Mouse (Mus musculus): ENCODE measurements around the gene Phykpl.

Gene Phykpl

DNA sequence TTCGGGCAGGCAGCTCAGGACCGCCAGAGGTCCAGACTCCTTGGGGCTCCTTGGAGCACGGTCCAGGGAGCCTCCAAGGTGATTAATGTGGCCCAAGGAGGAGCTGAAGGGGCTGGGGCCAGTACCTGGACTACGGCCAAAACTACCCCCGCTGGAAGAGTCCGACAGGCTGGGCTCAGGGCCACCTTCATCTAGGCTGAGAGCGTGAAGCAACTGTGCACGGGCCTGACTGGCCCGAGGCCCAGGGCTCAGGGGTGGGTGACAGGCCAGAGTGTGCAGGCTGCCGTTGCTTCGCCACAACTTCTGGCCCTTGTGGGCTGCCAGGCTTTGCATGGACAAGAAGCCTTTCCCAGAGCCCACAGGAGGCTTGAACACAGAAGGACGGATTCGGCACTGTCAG is 60.7 kb downstream of the Phykpl start:
- DNase-seq (ENCODE audit: low read depth): peak; percentile 17

DNA sequence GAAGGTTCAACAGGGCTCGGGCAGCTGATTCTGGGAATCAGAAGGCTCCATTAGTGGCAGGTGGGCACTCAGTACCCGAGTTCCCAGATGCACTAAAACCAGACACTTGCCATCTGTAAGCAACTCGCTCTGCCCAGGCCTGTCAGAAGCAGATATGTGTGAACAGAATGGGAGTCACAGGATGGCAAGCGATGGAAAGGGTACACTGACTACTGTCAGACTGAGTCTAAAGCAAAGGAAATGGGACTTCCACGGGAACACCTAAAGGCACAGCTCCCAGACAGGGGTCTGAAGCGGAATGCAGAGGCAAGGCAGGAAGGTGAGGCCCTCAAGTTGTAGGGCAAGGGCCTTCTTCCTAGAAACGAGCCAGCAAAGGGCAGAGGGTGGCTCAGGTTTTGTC is 61.7 kb downstream of the Phykpl start:
- DNase-seq (ENCODE audit: low read depth): no peak

DNA sequence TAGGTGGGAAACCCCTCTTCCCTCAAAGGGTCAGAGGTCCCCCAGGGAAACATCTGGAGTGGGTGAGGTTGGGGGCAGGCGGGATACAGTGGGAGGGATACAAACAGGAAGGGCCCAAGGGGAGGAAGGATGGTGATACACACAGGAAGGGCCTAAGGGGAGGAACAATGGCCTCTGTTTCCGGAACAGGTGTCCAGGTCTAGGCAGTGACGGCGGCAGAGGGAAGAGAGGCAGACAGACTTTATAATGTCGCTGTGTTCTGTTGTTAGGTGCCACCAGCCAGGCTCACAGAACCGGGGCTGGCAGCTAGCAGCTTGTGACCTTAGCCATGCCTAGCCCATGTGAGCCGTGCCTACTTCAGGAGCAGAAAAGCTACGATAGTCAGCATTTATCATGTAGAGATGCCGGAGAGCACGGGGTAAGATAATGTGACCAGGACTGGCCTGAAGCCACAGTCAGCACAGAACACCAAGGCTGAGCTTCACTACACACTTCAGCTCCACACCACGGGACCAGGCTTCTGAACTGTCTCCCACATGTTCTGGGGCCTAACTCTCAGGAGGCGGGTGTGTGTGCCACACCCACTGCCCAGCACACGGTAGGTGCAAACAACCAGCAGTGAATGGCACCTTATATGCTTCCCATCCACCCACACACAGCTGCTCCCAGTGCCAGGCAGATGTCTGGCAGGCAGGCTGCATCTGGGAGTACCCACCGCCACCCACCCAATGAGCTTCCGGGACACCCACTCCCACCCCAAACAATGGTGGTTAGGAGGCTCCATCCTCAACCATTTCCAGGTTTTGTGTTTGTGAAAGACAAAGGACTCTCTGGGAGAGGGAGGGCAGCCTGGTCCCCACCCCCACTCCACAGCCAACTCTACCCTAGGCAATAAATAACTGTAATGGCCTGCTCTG is 62.5 kb downstream of the Phykpl start:
- no peak for DNase-seq (ENCODE audit: low read depth)

DNA sequence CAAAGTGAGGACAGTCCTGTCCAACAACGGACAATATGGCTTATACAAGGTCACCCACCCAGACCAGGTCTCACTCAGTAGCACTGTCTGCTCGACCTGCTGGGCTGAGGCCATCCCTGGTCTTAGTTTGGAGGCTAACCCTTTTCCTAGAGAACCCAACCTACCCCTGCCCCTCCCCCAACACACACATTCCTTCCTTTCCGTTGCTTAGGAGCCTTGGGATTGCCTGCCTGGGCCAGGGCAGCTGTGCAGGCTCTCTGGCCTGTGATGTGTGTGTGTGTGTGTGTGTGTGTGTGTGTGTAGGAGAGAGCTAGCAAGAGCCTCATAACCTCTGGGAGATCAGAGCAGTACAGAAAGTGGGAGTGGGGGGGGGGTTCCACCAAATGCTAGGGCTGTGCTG is 64.0 kb downstream of the Phykpl start:
- peak; percentile 26 for DNase-seq (ENCODE audit: low read depth)

DNA sequence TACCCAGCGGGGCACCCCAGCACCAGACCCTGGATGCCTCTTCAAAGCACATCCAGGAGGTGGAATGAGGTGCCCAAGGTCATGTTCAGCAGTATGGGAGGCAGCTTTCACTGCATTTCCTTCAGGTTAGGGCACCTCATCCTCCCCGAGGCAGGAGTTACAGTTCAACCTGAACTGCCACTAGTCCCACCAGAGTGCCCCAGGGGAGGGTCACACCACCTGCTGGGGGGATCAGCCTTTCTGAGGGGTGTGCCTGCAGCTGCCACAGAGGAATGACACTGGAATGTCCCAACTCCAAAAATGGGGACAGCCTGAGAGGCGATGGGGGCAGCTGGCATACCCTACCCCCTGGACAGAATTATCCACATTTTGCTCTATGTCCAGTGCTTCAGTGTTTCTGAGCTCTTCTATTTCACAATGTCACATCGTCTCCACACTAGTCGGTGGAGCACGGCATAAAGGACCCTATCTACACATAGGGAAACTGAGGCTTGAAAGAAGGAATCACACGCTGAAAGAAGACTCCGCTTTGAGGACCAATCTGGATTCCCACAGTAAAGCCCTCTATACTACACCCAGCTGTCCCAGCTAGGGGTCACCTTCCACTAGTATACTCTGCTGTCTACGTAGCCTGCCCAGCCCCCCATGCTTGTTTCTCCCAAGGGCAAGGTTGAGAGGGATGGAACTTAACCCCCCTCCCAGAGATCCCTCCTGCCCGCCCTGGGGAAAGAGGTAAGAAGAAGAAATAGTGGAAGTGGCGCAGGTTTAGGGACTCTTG is 64.7 kb downstream of the Phykpl start:
- DNase-seq (ENCODE audit: low read depth): no peak

DNA sequence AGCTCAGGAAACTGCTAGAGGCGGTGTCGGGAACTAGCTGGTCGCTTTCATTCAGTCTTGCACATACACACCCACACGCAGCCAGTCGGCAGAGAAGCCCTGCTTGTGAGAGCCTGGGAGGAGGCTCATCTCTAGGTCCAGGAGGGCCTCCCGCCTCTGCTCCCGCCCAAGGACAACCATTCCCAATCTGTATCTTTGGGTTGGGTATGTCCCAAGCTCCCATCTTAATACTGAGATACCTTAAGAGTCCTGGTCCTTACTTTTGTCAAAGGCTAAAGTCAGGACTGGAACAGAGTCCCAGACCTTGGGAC is 65.3 kb downstream of the Phykpl start:
- DNase-seq (ENCODE audit: low read depth): no peak

DNA sequence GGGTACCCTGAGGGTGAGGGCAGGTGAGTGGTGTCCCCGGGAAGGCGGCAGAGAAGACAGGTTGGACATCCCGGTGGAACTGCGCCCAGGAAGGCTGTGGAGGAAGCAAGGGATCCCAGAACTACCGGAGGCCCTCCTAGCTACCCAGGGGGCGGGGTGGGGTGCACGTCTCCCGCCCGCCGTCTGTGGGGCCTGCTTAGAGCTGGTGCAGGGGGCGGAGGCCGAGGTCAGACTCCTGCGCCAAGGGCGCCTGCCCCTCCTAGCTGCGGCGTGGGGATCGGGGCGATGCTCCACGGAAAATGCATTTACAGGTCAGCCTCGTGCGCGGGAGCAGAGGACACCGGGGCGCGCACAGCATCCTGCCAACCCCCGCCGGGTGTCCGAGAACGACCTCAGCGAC is 65.7 kb downstream of the Phykpl start:
- no peak for DNase-seq (ENCODE audit: low read depth)

DNA sequence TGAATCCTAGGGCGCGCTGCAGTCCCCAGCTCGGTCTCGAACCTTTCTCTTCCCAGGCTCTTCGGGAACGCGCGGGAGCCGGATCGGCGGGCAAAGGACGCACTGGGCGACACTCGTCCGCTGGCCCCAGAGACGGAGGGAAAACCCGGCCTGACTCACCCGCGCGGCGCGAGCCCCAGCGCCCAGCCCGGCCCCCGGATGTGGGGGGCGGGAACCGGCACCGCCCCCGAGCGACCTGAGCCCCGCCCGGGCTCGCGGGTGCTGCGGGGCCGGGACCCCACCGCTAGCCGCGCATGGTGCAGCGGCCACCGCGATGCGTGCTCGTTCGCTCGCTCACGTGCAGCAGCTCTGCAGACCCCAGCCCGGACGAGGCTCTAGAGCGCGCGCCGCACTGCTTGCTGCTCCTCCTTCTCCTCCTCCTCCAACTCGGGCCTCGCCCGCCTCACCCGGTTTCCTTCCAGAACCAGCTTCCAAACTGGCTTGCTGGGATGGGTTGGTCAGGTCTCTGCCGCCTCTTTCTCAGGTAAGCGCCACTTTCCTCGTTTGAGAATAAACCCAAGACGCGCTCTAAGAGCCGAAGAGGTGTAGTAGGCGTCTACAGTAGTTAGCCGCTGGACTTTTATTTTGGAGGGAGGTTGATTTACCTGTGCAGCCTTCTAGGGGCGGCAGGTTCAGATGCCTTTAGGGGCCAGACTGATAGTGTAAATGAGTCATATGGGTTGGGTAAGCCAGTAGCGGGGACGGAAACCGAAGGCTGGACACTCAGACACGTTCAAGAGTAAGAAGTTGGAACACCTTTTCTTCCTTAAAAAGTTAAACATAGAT is 66.3 kb downstream of the Phykpl start, which contains the start of the genes N4bp3 and D930048N14Rik:
Gene N4bp3 (minus strand): TSS at position 152 of the 825 bp plus-strand sequence.
Gene D930048N14Rik (plus strand): TSS at position 264 of the 825 bp plus-strand sequence.
- DNase-seq (ENCODE audit: low read depth): no peak

DNA sequence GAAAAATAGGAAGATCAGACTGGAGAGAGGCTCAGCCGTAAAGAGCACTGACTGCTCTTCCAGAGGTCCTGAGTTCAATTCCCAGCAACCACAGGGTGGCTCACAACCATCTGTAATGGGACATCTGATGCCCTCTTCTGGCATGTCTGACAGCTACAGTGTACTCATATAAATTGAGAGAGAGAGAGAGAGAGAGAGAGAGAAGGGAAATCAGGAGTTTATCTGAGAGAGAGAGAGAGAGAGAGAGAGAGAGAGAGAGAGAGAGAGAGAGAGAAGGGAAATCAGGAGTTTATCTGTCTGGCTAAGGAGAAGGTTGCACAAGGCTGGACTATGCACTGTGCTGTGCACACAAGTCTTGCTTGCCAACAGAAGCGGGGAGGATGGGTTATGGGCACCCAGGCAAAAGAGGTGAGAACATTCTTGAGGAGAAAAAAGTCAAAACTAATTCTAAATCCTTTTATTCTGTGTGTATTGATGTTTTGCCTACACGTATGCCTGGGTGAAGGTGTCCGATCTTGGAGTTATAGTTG is 68.4 kb downstream of the Phykpl start:
- DNase-seq (ENCODE audit: low read depth): no peak

DNA sequence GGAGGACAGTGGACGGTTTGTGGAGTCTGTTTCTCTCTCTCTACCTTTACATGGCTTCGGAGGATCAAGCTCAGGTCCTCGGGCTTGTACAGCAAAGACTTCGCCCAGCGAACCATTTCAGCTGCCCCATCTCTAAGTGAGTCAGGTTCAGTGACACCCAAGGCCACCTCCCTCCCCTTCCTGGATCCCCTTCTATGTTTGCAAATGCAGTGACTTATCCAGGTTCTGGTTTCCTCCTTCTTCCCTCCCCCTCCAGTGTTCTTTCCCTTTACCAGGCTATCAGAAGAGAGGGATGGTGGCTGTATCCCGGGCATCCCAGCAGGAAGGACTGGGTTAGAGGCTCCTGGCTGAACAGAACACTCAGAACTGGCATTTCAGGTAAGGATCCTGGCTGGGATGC is 69.2 kb downstream of the Phykpl start:
- no peak for DNase-seq (ENCODE audit: low read depth)
